Mouse (Mus musculus) lung, adult 2 months (tissue): ENCODE measurements at regions not wholly inside any gene's neighbourhood (a gene's known extent, or its start where the extent isn't known, plus 50 kb on each side); places are given as distances from the start of the nearest gene placed in this dataset.

ENCODE experiments used
- DNase-seq: peaks from one replicate; pipeline ENCODE4 v3.0.0; 2022
- H3K4me1 ChIP-seq: fragments of 200-500 bp; 2 replicates; pipeline ENCODE4 v1.6.1; 2011; ENCODE audit warnings: low read length; ENCODE audit not compliant: control insufficient read depth, insufficient read depth
- H3K4me3 ChIP-seq: fragments of 200-500 bp; replicated peaks from 2 replicates; pipeline ENCODE3; 2011; ENCODE audit warnings: low read depth, mild to moderate bottlenecking, control low read depth, low read length; ENCODE audit errors: extremely low read depth
- CTCF ChIP-seq: fragments of 200-500 bp; IDR thresholded peaks from 2 replicates; pipeline ENCODE4 v1.5.1; 2011; ENCODE audit warnings: mild to moderate bottlenecking, low read length, control low read depth; ENCODE audit not compliant: insufficient read depth
- POLR2A ChIP-seq: fragments of 200-500 bp; IDR thresholded peaks from 2 replicates; pipeline ENCODE4 v1.6.1; 2011; ENCODE audit warnings: low read depth, mild to moderate bottlenecking, control low read depth, low read length, borderline replicate concordance; ENCODE audit errors: extremely low read depth
- WGBS: fragments of 180-500 bp; shearing (Covaris S2); methylation state at CpG from one replicate; pipeline ENCODE4 v1.1.7; 2018; 5-methylcytosine and 5-hydroxymethylcytosine counted together

- TF ChIP-seq CTCF: no peak
- TF ChIP-seq POLR2A: no peak
- WGBS: 79% methylated on average over 11 of the region's 11 CpGs
- no peak overlapping the region for H3K4me3 ChIP-seq
- no peaks in the 10 kb centered on the region for H3K4me1 ChIP-seq
- DNase-seq: no peak
Measured at GRCm38 (mm10) chr9:52473555-52474196, 205.9 kb downstream of the AI593442 start.

DNA sequence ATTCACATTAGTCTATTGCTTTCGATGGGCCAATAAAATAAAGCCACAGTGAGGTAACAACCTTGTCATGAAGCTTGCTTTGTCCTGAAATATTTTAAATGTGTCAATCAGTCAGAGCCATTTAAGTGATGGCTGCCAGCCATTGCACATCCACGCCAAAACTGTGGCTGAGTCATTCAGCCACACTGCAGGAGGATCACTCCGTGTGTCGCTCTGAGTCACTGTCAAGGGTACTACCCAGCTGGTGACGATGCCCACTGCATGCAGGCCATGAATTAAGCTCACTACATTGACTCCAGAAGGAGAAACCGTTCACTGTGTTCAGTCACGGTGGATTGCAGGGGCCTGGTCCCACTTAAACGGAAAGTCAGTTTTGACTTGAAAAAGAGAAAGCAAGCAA is 206.7 kb downstream of the AI593442 start:
- no peaks in the 10 kb centered on the region for H3K4me1 ChIP-seq
- no peak for DNase-seq
- H3K4me3 ChIP-seq: no peak overlapping the region
- WGBS: 75% methylated on average over 8 of the region's 8 CpGs
- TF ChIP-seq POLR2A (no peak), CTCF (no peak)

DNA sequence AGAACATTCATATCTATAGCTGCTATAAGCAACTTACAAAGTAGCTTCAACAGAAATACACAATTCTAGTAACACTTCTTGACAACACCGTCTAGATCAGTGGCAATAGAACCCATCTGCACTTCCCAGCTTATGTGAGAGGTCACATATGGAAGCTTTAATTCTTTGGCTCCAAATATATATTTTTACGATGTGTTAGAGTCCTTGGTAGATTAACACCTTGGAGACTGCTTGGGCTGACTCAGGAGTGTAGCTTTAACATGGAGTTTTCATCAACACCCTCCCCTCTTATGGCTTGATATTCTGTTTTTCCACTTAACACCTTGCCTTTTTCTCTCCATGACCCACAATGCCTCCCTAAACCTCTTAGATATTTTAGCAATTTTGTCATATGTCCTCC is 221.1 kb downstream of the AI593442 start:
- no peak for DNase-seq
- no peak overlapping the region for H3K4me3 ChIP-seq
- 58% methylated on average over 2 of the region's 2 CpGs for WGBS
- TF ChIP-seq POLR2A (no peak), CTCF (no peak)
- no peaks in the 10 kb centered on the region for H3K4me1 ChIP-seq

DNA sequence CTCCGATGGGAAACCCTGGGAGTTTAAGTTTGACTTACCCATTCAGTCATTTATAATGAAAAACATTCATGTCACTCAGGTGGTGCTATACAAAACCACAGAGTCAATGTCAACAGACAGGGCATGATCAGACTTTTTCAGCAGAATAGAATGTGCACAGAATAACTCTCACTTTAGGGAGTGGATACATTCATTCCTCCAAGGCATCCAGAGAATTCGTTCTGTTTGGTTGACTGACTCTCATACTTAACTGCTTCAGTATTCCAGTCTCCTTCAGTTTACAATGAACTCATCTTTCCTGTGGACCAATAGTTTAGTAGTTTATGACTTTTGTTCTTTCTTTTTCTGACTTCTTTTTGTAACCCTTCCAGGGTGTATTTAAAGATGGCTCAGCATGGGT is 225.1 kb downstream of the AI593442 start:
- Histone ChIP-seq H3K4me3 (no peak overlapping the region), H3K4me1 (no peaks in the 10 kb centered on the region)
- no peak for DNase-seq
- TF ChIP-seq CTCF (no peak), POLR2A (no peak)
- WGBS: 83% methylated on average over 2 of the region's 2 CpGs

DNA sequence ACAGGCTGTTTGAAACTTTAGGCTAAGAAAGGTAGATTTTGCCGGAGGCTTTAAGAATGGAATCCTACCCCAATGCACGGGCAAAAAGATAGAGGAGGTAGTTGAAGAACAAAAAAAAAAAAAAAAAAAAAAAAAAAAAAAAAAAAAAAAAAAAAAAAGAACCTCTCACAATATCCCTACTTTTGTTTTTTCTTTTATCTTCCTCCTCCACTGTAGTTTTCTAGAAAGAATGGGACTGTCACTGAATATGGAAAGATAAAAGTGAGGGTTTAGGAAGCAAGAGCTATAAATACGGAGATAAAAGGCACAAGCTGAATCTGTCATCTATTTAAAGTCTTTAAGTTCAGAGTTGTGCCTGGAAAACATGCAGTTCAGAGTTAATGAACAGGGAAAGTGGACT is 227.8 kb downstream of the AI593442 start:
- Histone ChIP-seq H3K4me1 (no peaks in the 10 kb centered on the region), H3K4me3 (no peak overlapping the region)
- 77% methylated on average over 3 of the region's 3 CpGs for WGBS
- DNase-seq: no peak
- TF ChIP-seq POLR2A (no peak), CTCF (no peak)

- H3K4me3 ChIP-seq: no peak overlapping the region
- DNase-seq: no peak
- TF ChIP-seq POLR2A (no peak), CTCF (no peak)
- H3K4me1 ChIP-seq: no peaks in the 10 kb centered on the region
Measured at GRCm38 (mm10) chr9:52448245-52448644, 231.3 kb downstream of the AI593442 start.

DNA sequence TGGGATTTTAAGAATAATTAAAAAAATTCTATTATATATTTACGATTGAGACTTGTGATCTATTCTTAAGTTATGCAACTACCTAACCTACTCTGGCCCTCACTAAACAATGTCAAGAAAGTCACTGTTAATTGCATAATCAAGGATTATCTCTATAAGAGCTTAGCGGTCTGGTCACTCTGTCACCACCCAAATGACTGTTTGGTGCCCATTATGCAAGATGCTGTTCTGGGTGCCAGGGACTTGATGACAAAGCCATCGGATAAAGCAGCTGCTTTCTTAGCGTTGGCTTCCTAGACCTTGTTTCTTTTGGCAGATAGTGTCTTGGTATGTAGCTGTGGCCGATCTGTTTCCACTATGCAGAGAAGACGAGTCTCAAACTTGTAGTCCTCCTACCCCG is 236.4 kb downstream of the AI593442 start:
- WGBS: 84% methylated on average over 7 of the region's 7 CpGs
- Histone ChIP-seq H3K4me1 (no peaks in the 10 kb centered on the region), H3K4me3 (no peak overlapping the region)
- TF ChIP-seq POLR2A: no peak
- no peak for TF ChIP-seq CTCF
- no peak for DNase-seq

GRCm38 (mm10) chr9:52434215-52434614 is 245.4 kb downstream of the AI593442 start:
- WGBS: 66% methylated on average over 4 of the region's 4 CpGs
- no peak for DNase-seq
- Histone ChIP-seq H3K4me3 (no peak overlapping the region), H3K4me1 (no peaks in the 10 kb centered on the region)
- TF ChIP-seq POLR2A: no peak
- TF ChIP-seq CTCF: no peak

DNA sequence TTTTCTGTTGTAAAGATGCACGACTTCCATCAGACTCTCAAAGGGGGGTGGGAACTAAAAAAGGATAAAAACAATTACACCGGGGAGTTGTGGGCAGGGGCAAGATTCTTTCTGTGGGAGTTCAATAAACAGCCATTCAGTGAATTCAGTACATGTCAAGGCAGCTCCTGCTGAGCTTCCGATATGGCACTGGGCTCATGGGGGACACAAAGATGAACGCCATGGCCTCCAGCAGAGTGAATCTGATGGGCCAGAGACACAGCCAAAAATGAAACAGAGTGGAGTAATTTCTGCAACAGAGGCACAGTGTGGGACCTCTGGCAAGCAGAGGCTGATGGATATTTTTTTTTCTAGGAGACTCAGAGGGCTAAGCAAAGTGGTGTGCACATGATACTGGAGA is 254.2 kb downstream of the AI593442 start:
- Histone ChIP-seq H3K4me3 (no peak overlapping the region), H3K4me1 (no peaks in the 10 kb centered on the region)
- no peak for DNase-seq
- TF ChIP-seq CTCF (no peak), POLR2A (no peak)
- 72% methylated on average over 4 of the region's 4 CpGs for WGBS

- TF ChIP-seq CTCF: no peak
- no peak for TF ChIP-seq POLR2A
- no peaks in the 10 kb centered on the region for H3K4me1 ChIP-seq
- H3K4me3 ChIP-seq: no peak overlapping the region
- DNase-seq: no peak
- WGBS: 73% methylated on average over 3 of the region's 3 CpGs
Measured at GRCm38 (mm10) chr9:52422622-52423021, 254.2 kb upstream of the Zc3h12c start.
